Mouse (Mus musculus) lung, postnatal 14 days (tissue): ENCODE data around the gene St8sia1.

Source experiments
- DNase-seq: peaks from one replicate; pipeline ENCODE4 v3.0.0; 2021

Gene St8sia1

GRCm38 (mm10) chr6:142895371-142895770 is 68.9 kb downstream of the St8sia1 start:
- no peak for DNase-seq

- DNase-seq, result no peak
These were observed 70.5 kb downstream of the St8sia1 start for GRCm38 (mm10) chr6:142893716-142894115.

DNA sequence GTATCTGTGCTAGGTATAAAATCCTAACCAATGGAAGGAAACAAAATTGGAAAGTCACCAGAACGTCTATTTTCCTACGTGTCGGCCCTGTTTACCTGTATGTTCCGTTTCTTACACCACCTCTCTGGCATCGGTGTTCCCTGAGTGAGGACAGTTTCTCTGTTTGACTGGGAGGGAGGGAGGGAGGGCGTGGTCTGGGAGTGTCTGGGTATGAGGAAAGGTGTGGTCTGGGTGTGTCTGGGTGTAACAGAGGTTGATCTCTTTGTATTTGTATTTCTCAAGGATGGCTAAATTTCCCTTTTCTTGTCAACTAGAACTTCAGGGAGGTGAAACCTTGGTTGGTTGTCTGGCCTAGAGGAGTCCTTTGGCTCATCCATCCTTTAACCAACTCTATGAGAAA is 73.9 kb downstream of the St8sia1 start:
- no peak for DNase-seq

GRCm38 (mm10) chr6:142888970-142889740 is 75.1 kb downstream of the St8sia1 start:
- DNase-seq, result no peak

GRCm38 (mm10) chr6:142888346-142888745 is 75.9 kb downstream of the St8sia1 start:
- DNase-seq, result no peak

DNA sequence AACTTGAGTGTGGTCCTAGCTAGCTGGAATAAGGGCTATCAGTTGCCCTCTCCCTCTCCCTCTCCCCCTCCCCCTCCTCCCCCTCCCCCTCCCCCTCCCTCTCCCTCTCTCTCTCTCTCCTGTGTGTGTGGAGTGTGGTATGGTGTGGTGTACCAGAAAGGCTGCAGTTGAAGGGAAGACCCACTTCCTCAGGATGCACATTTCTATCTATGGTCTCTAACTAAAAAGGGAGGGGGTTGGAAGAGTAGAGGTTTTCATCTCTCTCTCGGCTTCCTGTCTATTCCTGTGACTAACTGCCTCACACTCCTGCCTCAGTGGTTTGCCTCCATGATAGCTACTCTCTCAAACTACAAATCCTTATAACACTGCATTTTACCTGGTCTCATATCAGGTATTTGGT is 76.9 kb downstream of the St8sia1 start:
- DNase-seq, result no peak

- no peak for DNase-seq
These were observed 78.7 kb downstream of the St8sia1 start for GRCm38 (mm10) chr6:142885364-142886154.

DNA sequence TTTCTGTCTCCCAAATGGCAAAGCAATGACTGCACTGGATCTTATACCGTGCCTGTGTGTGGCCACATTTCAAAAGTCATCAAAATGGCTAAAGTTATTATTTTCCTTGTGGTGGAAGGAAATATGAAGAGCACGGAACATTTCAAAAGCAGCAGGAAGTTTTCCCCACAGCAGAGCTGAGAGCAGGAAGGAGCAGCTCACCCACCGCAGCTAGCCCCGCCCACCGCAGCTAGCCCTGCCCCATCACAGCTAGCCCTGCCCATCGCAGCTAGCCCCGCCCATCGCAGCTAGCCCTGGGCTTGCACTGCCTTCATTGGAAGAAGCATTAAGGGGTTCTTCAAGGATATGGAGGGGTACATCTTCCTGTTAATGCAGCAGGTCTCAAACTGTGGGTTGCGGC is 80.1 kb downstream of the St8sia1 start:
- peak; percentile 9 for DNase-seq

- no peak for DNase-seq
These were observed 83.3 kb downstream of the St8sia1 start for GRCm38 (mm10) chr6:142880849-142881470.

DNA sequence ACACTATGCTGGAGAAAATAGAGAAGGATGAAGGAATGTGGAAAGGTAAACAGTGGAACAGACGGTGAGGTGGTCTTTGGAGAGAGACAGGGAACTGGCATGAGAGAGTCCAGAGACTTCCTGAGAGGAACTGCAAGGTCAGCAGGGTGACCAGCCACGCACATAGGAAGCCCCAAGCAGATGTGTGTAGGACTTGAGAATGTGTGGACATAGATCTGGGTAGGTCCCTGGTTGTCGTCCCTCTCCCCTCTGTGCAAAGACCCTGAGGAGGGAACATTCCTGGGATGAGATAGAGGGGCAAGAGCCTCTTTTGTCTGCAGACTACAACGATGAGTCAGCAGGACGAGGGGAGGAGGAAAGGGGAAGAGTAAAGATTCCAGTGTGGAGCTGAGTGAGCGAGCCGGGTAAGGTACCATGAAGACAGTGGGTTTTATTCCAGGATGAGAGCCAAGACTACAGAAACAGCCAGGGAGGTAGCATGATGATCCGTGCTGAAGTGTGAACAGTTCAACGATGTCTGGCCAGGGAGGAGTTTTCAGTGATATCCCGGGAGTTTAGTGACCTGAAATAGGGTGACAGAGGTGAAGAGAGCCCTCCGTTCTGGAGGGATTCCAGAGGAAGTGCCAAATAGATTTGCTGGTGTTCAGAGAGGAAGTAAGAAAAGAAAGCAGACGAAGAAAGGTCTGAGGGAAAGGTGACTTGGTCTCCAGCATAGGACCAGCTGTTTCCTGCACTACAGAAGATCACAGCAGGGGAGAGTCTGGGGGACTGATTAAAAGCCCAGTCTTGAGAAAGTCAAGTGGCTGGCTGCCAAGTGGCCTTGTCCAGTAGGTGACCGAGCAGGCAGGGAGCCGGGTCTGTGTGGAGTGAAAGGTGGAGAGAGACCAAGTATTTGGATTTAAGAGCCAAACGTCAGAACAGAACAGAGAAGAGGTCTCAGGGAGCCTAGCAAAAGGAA is 85.2 kb downstream of the St8sia1 start:
- DNase-seq, result peak; percentile 17

DNA sequence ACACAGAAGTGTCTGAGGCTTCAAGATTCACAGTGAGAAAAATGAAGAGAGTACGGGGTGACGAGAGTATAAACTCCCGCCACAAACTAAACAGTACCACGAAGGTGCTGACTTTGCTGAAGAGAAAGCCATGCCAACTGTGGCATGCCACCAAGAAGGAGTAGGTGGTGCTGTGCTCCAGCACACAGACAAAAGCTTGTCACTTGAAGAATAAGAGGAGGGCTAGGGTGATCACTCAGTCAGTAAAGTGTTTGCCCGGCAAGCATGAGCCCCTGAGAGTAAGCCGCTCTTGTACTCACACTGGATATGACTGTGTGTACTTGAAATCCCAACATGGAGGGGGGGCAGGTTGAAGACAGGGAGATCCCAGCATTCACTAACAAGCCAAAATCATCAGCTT is 87.0 kb downstream of the St8sia1 start:
- DNase-seq, result no peak

GRCm38 (mm10) chr6:142876279-142876899 is 87.9 kb downstream of the St8sia1 start:
- no peak for DNase-seq

- DNase-seq, result no peak
These were observed 90.3 kb downstream of the St8sia1 start for GRCm38 (mm10) chr6:142873795-142874563.

- DNase-seq, result no peak
These were observed 94.4 kb downstream of the St8sia1 start for GRCm38 (mm10) chr6:142869715-142870422.

GRCm38 (mm10) chr6:142867471-142868055 is 96.7 kb downstream of the St8sia1 start:
- DNase-seq, result no peak

DNA sequence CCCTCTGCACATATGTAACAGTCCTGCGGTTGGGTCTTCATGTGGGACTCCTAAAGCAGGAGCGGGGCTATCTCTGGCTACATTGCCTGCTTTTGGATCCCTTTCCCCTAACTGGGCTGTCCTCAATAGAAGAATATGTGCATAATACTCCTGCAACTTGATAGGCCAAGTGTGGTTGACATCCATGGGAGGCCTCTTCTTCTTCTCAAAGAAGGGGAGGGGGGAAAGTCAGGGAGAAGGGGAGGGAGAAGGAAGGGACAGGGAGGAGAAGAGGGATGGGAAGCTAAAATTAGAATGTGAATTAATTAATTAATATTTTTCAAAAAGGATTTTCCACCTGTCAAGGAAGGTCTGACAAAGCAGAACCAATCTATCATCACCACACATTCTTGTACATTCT is 97.2 kb downstream of the St8sia1 start:
- no peak for DNase-seq

GRCm38 (mm10) chr6:142865199-142865598 is 99.1 kb downstream of the St8sia1 start:
- no peak for DNase-seq

DNA sequence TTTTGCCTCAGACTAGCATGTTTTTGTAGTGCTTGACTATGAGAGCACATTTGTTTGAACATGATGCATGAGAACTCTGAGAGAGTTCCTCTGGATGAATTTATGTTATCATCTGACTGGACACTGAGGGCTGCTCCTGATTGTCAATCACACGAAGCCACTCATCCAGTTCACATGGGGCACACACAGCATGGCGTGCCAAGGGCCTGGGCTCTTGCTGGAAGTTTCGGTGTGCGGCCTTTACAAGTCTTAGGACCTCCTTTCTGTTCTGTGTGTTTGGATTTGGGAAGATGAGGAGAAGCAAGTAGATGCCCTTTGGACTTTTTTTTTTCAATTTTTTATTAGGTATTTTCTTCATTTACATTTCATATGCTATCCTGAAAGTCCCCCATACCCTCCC is 100.4 kb downstream of the St8sia1 start:
- DNase-seq, result no peak

DNA sequence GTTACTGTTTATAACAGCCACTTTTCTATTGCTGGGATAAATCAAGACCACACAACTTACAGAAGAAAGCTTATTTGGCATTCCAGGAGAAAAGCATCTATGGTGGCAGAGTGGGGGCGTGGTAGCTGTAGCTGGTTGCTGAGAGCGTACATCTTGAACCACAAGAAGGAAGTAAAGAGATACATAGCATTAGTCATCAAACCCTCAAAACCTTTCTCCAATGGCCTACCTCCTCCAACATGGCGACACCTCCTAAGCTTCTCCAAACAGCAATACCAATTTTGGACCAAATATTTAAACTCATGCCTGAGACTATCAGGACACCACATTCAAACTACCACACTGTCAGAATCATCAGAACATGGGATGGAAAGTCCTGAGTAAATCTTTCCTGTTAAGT is 102.0 kb downstream of the St8sia1 start:
- DNase-seq, result no peak

DNA sequence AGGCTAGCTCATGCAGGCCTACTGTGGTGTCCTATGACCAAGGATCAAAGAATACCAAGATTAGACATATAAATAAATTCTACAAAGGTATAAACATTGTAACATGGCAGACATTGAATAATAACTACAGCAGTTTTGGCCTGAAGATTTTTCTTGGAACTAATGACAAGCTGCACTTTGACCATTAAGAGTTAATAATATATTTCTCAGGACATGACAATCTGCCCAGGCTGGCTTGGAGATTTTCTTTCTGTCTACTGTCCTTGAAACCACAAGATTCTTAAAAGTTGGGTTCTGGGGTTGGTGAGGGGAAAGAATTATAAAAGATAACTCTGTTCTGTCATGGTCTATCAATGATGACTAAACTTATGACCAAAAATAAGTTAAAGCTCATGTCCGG is 103.9 kb downstream of the St8sia1 start:
- no peak for DNase-seq
